Mouse (Mus musculus): ENCODE results near the gene Khnyn. TPM values are rescaled to one million over a fixed set of nuclear protein-coding genes. Genes with fewer than 3 reads are reported as not detected.
A peak's percentile ranks its signal among the peaks of the same experiment; 100 is the strongest.

Khnyn gene
- polyA plus RNA-seq, 1 experiment: 30.9 TPM

DNA sequence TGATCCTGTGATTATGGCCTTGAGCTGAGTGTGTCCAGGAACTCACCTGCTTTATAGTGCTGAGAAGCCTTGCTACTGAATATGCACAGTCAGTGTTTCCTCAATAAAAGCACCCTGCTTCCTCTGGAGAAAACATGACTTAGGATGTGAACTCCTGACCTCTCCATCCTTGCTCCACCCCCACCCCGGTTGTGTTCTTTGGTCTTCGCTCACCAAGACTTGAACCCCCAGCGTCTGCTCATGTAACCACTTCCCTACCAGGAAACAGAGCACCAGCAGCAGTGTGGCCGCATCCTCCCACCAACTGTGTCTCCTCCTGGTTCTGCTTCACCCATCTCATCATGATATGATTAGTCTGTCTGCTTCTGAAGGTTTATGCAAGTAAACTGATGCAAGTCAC lies 28.7 kb downstream of the Khnyn start:
- H3K9me3 ChIP-seq (replicated peaks; ENCODE audit: control insufficient read depth, insufficient read depth, low read length, poor library complexity, severe bottlenecking): no peaks in the 10 kb centered on the region
- H3K9ac ChIP-seq (ENCODE audit: low read depth, poor library complexity, severe bottlenecking): no peak overlapping the region
- H3K27ac ChIP-seq (ENCODE audit: insufficient read depth, low read length): no peak overlapping the region
- H3K4me3 ChIP-seq (ENCODE audit: low read depth, low read length): no peak overlapping the region
- H3K36me3 ChIP-seq (ENCODE audit: control insufficient read depth, insufficient read depth, low read length, poor library complexity, severe bottlenecking): no peaks in the 10 kb centered on the region
- TF ChIP-seq EP300 (IDR thresholded peaks at IDR 0.05; ENCODE audit: insufficient read depth, low read depth, low read length): no peak
- TF ChIP-seq POLR2A (IDR thresholded peaks at IDR 0.05; ENCODE audit: insufficient read depth, low read length): no peak
- TF ChIP-seq CTCF (IDR thresholded peaks at IDR 0.05; ENCODE audit: low read depth, low read length): no peak
- no peaks in the 10 kb centered on the region for H3K27me3 ChIP-seq (ENCODE audit: control insufficient read depth, insufficient read depth, low read length, poor library complexity, severe bottlenecking)
- peaks cover 2% of the 10 kb centered on the region for H3K4me1 ChIP-seq (ENCODE audit: control insufficient read depth, insufficient read depth, low read length)

DNA sequence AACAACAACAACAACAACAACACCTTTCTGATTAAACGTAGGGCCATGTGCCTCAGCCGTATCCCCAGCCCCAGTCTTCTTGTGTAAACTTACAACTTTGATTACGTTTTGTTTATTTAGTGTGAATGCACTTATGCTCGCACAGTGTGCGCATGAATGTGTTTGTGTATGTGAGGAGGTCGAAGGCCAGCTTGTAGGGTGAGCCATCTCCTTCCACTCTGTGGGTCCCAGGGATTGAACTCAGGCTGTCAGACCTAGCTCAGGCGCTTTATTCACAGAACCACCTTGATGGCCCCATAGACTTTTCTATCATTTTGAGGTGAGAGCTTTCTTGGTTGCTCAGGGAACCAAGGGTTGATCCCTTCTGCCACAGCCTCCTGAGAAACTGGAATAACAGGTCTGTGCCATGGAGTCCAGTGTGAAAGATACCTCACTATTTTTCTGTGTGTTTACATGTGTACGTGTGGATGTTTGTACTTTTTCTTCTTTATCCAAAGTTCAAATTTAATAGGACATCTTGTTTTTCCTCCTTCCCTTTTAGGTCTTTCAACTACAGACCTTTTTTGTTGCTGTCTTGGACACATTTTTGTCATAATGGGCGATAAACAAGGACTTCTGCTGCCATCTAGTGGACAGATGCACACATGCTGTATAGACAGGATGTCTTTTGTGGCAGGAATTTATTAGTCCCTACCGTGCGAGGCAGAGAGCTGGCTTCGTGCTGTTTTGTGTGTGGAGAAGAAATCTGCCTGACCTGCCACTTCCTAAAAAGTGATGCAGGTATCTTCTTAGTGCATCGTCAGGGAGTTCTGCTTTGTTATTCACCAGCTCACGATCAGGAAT lies 33.7 kb downstream of the Khnyn start:
- TF ChIP-seq EP300 (IDR thresholded peaks at IDR 0.05; ENCODE audit: insufficient read depth, low read depth, low read length): no peak
- peak; percentile 36 for TF ChIP-seq CTCF (IDR thresholded peaks at IDR 0.05; ENCODE audit: low read depth, low read length)
- Histone ChIP-seq H3K36me3 (ENCODE audit: control insufficient read depth, insufficient read depth, low read length, poor library complexity, severe bottlenecking) (no peaks in the 10 kb centered on the region), H3K4me3 (ENCODE audit: low read depth, low read length) (no peak overlapping the region), H3K9ac (ENCODE audit: low read depth, poor library complexity, severe bottlenecking) (no peak overlapping the region), H3K4me1 (ENCODE audit: control insufficient read depth, insufficient read depth, low read length) (peaks cover 1% of the 10 kb centered on the region), H3K9me3 (replicated peaks; ENCODE audit: control insufficient read depth, insufficient read depth, low read length, poor library complexity, severe bottlenecking) (no peaks in the 10 kb centered on the region), H3K27ac (ENCODE audit: insufficient read depth, low read length) (no peak overlapping the region), H3K27me3 (ENCODE audit: control insufficient read depth, insufficient read depth, low read length, poor library complexity, severe bottlenecking) (no peaks in the 10 kb centered on the region)

DNA sequence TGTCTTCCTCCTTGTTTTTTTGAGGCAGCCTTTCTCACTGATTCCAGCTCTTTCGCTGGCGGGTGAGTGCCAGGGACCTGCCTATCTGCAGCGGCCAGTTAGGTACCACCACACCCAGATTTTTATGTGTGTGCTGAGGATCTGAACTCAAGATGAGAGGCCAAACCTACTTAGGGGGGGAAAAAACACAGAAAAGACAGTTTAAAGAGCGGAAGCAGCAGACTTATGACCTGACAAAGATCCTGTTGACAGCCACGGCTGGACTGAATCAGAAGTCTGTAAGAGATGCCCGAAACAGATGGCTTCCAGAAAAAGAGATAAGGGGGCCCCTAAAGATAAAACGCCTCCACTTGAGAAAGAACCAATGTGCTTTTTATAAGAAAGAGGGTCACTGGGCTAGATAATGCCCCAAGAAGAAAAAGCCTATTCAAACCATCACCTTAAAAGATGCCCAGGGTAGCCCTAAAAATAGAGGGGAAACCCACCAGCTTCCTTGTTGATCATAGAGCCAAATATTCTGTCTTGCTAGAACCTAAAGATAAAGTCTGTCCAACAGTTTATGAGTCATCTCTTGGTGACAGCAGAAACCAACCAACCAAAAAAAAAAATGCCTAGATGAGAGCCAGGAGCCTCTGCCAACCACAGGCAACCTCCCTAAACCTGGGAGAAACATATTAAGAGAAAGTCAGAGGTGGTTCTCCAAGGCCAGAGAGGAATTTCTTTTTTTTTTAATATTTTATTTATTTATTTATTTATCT lies 37.9 kb downstream of the Khnyn start:
- TF ChIP-seq POLR2A (IDR thresholded peaks at IDR 0.05; ENCODE audit: insufficient read depth, low read length) (no peak), CTCF (IDR thresholded peaks at IDR 0.05; ENCODE audit: low read depth, low read length) (no peak), EP300 (IDR thresholded peaks at IDR 0.05; ENCODE audit: insufficient read depth, low read depth, low read length) (no peak)

DNA sequence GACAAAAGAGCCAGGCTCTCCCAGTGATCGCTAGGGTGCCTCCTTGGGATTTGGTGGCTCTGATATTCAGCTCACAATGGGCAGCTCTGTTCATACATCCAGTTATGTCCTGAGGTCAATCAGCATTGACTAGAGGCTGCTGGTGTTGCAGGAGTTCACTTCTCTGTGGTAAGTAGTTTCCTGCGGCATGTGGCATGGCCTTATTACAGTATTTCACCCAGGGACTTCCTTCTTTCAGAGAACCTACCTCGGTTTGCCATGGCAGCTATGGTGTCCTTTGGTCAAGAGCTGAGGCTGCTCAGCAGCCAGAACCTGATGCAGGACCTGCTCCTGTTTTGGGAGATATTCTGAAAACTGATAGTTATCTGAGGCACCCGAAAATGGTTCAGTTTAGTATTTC lies 42.1 kb downstream of the Khnyn start:
- Histone ChIP-seq H3K4me3 (ENCODE audit: low read depth, low read length) (no peak overlapping the region), H3K4me1 (ENCODE audit: control insufficient read depth, insufficient read depth, low read length) (no peaks in the 10 kb centered on the region), H3K27ac (ENCODE audit: insufficient read depth, low read length) (no peak overlapping the region), H3K9me3 (replicated peaks; ENCODE audit: control insufficient read depth, insufficient read depth, low read length, poor library complexity, severe bottlenecking) (no peaks in the 10 kb centered on the region), H3K9ac (ENCODE audit: low read depth, poor library complexity, severe bottlenecking) (no peak overlapping the region), H3K27me3 (ENCODE audit: control insufficient read depth, insufficient read depth, low read length, poor library complexity, severe bottlenecking) (no peaks in the 10 kb centered on the region), H3K36me3 (ENCODE audit: control insufficient read depth, insufficient read depth, low read length, poor library complexity, severe bottlenecking) (no peaks in the 10 kb centered on the region)
- TF ChIP-seq CTCF (IDR thresholded peaks at IDR 0.05; ENCODE audit: low read depth, low read length) (no peak), EP300 (IDR thresholded peaks at IDR 0.05; ENCODE audit: insufficient read depth, low read depth, low read length) (no peak), POLR2A (IDR thresholded peaks at IDR 0.05; ENCODE audit: insufficient read depth, low read length) (no peak)

More for the DNA sequence above, 37.9 kb downstream of the Khnyn start:
- no peaks in the 10 kb centered on the region for H3K27me3 ChIP-seq (ENCODE audit: control insufficient read depth, insufficient read depth, low read length, poor library complexity, severe bottlenecking)
- H3K27ac ChIP-seq (ENCODE audit: insufficient read depth, low read length): no peak overlapping the region
- no peak overlapping the region for H3K4me3 ChIP-seq (ENCODE audit: low read depth, low read length)
- no peaks in the 10 kb centered on the region for H3K9me3 ChIP-seq (replicated peaks; ENCODE audit: control insufficient read depth, insufficient read depth, low read length, poor library complexity, severe bottlenecking)
- H3K9ac ChIP-seq (ENCODE audit: low read depth, poor library complexity, severe bottlenecking): no peak overlapping the region
- H3K4me1 ChIP-seq (ENCODE audit: control insufficient read depth, insufficient read depth, low read length): no peaks in the 10 kb centered on the region
- no peaks in the 10 kb centered on the region for H3K36me3 ChIP-seq (ENCODE audit: control insufficient read depth, insufficient read depth, low read length, poor library complexity, severe bottlenecking)

DNA sequence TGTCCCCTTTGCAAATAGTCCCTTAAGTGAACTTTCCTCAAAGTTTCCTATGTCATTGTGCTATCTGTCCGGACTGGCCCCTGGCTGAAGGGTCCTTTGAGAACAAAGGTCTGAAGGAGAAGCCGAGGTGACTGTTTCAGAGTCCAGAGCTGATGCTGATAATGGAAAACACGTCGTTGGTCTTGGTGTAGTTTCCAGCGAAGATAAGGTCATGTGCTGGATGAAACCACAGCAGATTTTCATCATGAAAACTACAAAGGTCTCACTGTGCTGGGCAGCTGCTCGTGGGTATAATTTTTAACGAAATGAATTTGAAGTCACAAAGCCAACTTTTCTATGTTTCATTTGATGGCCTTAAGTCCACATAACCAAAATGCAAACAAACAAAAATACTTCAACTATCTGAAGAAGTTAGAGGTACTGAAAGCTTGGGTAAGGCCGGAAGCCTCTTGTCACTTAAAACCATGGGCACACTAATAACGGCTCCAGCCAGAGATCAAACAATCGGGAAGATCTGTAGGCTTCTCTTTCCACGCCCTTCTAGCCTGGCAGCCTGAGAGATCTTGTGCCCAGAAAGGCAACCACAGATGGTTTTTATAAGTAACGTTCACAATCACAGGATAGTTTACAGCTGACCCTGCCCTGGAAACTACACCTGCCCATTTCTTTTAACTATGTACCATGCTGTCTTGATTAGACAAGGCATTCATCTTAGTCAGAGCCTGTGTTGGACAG lies 44.7 kb downstream of the Khnyn start:
- H3K9ac ChIP-seq (ENCODE audit: low read depth, poor library complexity, severe bottlenecking): no peak overlapping the region

More for the DNA sequence above, 44.7 kb downstream of the Khnyn start:
- H3K27ac ChIP-seq (ENCODE audit: insufficient read depth, low read length): no peak overlapping the region
- no peaks in the 10 kb centered on the region for H3K36me3 ChIP-seq (ENCODE audit: control insufficient read depth, insufficient read depth, low read length, poor library complexity, severe bottlenecking)
- no peaks in the 10 kb centered on the region for H3K27me3 ChIP-seq (ENCODE audit: control insufficient read depth, insufficient read depth, low read length, poor library complexity, severe bottlenecking)
- no peak overlapping the region for H3K4me3 ChIP-seq (ENCODE audit: low read depth, low read length)
- no peaks in the 10 kb centered on the region for H3K9me3 ChIP-seq (replicated peaks; ENCODE audit: control insufficient read depth, insufficient read depth, low read length, poor library complexity, severe bottlenecking)
- TF ChIP-seq EP300 (IDR thresholded peaks at IDR 0.05; ENCODE audit: insufficient read depth, low read depth, low read length) (no peak), POLR2A (IDR thresholded peaks at IDR 0.05; ENCODE audit: insufficient read depth, low read length) (no peak), CTCF (IDR thresholded peaks at IDR 0.05; ENCODE audit: low read depth, low read length) (no peak)
- no peaks in the 10 kb centered on the region for H3K4me1 ChIP-seq (ENCODE audit: control insufficient read depth, insufficient read depth, low read length)

Measured in ES-Bruce4 (cell line).